Mouse (Mus musculus) hindbrain, embryonic 14.5 days (tissue): ENCODE measurements around the gene Cmklr1. TPM values are rescaled to one million over a fixed set of nuclear protein-coding genes. Genes with fewer than 3 reads are reported as not detected.

Experiments
- ATAC-seq: fragments of 200-750 bp; cut with Nextera tagmentation; 2 replicates; pipeline ENCODE4 v1.8.0; 2017; ENCODE audit warnings: moderate number of reproducible peaks, mild to moderate bottlenecking, moderate TSS enrichment, moderate library complexity; ENCODE audit not compliant: low FRiP score
- DNase-seq: peaks from one replicate; pipeline ENCODE4 v3.0.0-alpha.2; 2015; ENCODE audit warnings: low spot score
- H3K27ac ChIP-seq: fragments of 300-500 bp; sonication (generic); 2 replicates; pipeline ENCODE4 v1.5.1; 2014; ENCODE audit warnings: mild to moderate bottlenecking, moderate library complexity
- H3K27me3 ChIP-seq: fragments of 300-500 bp; sonication (generic); 2 replicates; pipeline ENCODE4 v1.6.1; 2014; ENCODE audit warnings: mild to moderate bottlenecking, low read length, mixed read lengths; ENCODE audit not compliant: control insufficient read depth, insufficient read depth
- H3K36me3 ChIP-seq: fragments of 300-500 bp; sonication (generic); replicated peaks from 2 replicates; pipeline ENCODE4 v1.6.1; 2014; ENCODE audit not compliant: control insufficient read depth, insufficient read depth
- H3K4me1 ChIP-seq: fragments of 300-500 bp; sonication (generic); replicated peaks from 2 replicates; pipeline ENCODE4 v1.6.1; 2014; ENCODE audit warnings: antibody characterized with exemption, low read length, mixed read lengths; ENCODE audit not compliant: control insufficient read depth, insufficient read depth
- H3K4me2 ChIP-seq: fragments of 300-500 bp; sonication (generic); replicated peaks from 2 replicates; pipeline ENCODE4 v1.6.1; 2014; ENCODE audit warnings: mild to moderate bottlenecking, moderate library complexity
- H3K4me3 ChIP-seq: fragments of 300-500 bp; sonication (generic); replicated peaks from 2 replicates; pipeline ENCODE4 v1.5.1; 2014; ENCODE audit warnings: mild to moderate bottlenecking, low read length
- H3K9ac ChIP-seq: fragments of 300-500 bp; sonication (generic); 2 replicates; pipeline ENCODE4 v1.6.1; 2014
- H3K9me3 ChIP-seq: fragments of 300-500 bp; sonication (generic); 2 replicates; pipeline ENCODE4 v1.6.1; 2016; ENCODE audit warnings: low read length; ENCODE audit not compliant: control insufficient read depth
- WGBS: fragments of 180-500 bp; shearing (Covaris S2); extraction: QIAGEN DNeasy Blood & Tissue Kit; methylation state at CpG from one replicate; pipeline ENCODE4 v1.1.7; 2014; 5-methylcytosine and 5-hydroxymethylcytosine counted together
- polyA plus RNA-seq: library from polyadenylated mRNA; unstranded; fragments of >200 nt; fragmentation: Nextera tagmentation; extraction: Ambion mirVana; gene quantifications from 2 replicates; pipeline ENCODE4 v1.2.1, GENCODE M21; 2014

Cmklr1 gene
- polyA plus RNA-seq, 1 experiment from 2014 or later = 2.7 TPM

- ATAC-seq = no peak
- no peak overlapping the region for H3K4me3 ChIP-seq
- H3K9ac ChIP-seq = no peak overlapping the region
- no peak overlapping the region for H3K27ac ChIP-seq
- no peak for DNase-seq
- no peaks in the 10 kb centered on the region for H3K27me3 ChIP-seq
- H3K4me2 ChIP-seq = no peak overlapping the region
- no peaks in the 10 kb centered on the region for H3K9me3 ChIP-seq
- H3K4me1 ChIP-seq = no peaks in the 10 kb centered on the region
- no peaks in the 10 kb centered on the region for H3K36me3 ChIP-seq
- WGBS = 72% methylated on average over 9 of the region's 9 CpGs
Measured at GRCm38 (mm10) chr5:113633037-113633714, 17.1 kb downstream of the Cmklr1 start.

DNA sequence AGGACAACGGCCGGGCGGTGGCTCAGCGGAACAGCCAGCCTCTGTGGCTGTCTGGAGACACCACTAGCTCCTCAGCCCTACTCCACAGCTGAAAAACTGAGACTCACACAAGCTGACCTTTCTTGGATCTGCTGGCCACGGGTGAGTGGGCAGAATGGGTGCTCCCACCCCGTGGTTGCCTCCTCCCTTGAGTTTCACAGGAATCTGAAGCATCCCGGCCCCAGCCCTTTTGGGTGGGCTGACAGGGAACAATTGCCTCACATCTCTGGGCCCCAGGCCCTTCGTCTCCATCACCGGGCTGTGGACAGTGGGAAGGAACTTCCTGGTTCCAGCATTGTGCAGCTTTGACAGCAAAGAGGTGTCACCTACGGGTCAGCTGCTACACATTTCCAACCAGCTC is 20.1 kb downstream of the Cmklr1 start:
- H3K27me3 ChIP-seq = no peaks in the 10 kb centered on the region
- 64% methylated on average over 10 of the region's 10 CpGs for WGBS
- ATAC-seq (no peak), DNase-seq (no peak)
- H3K9me3 ChIP-seq = no peaks in the 10 kb centered on the region
- H3K4me3 ChIP-seq = no peak overlapping the region
- no peak overlapping the region for H3K4me2 ChIP-seq
- no peaks in the 10 kb centered on the region for H3K4me1 ChIP-seq
- H3K36me3 ChIP-seq = no peaks in the 10 kb centered on the region
- no peak overlapping the region for H3K9ac ChIP-seq
- H3K27ac ChIP-seq = no peak overlapping the region

DNA sequence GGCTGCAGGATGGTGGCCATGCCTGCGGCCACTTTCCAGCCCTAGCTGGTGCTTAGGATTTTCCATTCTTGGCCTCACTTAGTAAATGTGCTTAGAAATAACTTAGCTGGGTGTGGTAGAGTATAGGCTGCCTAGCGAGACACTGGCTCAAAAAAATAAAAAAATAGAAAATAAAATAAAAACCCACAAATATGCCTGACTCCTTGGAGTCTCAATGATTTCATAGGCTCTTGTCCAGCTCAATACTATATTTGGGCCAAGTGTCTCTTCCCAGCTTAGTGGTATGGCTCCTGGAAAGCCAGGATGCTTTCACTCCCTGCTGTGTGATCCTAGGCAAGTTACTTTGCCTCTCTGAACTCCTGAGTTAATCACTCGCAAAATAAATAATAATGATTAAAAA is 21.0 kb downstream of the Cmklr1 start:
- H3K36me3 ChIP-seq = no peaks in the 10 kb centered on the region
- no peaks in the 10 kb centered on the region for H3K27me3 ChIP-seq
- H3K9me3 ChIP-seq = no peaks in the 10 kb centered on the region
- H3K4me3 ChIP-seq = no peak overlapping the region
- 84% methylated on average over 3 of the region's 3 CpGs for WGBS
- DNase-seq = no peak
- no peak overlapping the region for H3K4me2 ChIP-seq
- ATAC-seq = no peak
- no peaks in the 10 kb centered on the region for H3K4me1 ChIP-seq
- no peak overlapping the region for H3K27ac ChIP-seq
- no peak overlapping the region for H3K9ac ChIP-seq

GRCm38 (mm10) chr5:113627820-113628437 is 22.3 kb downstream of the Cmklr1 start:
- Histone ChIP-seq H3K27ac (no peak overlapping the region), H3K27me3 (no peaks in the 10 kb centered on the region), H3K9me3 (no peaks in the 10 kb centered on the region), H3K9ac (no peak overlapping the region), H3K4me2 (no peak overlapping the region), H3K4me3 (no peak overlapping the region), H3K36me3 (no peaks in the 10 kb centered on the region), H3K4me1 (0 out of 2 replicates have a peak, but pooled peaks cover 6% of the 10 kb centered on the region)
- ATAC-seq = no peak
- 65% methylated on average over 11 of the region's 11 CpGs for WGBS
- DNase-seq = no peak

DNA sequence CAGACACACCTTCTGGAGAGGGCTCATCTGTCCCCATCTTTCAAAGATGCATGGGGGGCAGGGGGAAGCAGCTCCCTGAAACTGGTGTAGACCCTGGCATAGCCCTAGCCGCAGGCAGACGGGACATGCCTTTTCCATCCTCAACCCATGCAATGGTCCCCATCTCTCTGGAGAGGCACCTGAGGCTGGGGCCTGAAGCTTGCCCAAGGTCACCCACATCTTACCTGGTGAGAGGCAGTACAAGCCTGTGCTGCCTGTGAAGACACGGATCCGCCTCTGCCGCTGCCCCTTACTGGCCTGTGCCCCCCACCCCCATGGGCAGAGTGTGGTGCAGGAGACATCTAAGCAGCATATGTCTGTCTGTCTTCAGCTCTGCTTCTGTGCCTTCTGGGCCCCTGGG is 23.2 kb downstream of the Cmklr1 start:
- DNase-seq = no peak
- no peak overlapping the region for H3K9ac ChIP-seq
- ATAC-seq = no peak
- 91% methylated on average over 5 of the region's 5 CpGs for WGBS
- H3K4me3 ChIP-seq = no peak overlapping the region
- H3K36me3 ChIP-seq = no peaks in the 10 kb centered on the region
- H3K27me3 ChIP-seq = no peaks in the 10 kb centered on the region
- no peaks in the 10 kb centered on the region for H3K9me3 ChIP-seq
- H3K4me2 ChIP-seq = no peak overlapping the region
- no peak overlapping the region for H3K27ac ChIP-seq
- H3K4me1 ChIP-seq = 0 out of 2 replicates have a peak, but pooled peaks cover 6% of the 10 kb centered on the region

GRCm38 (mm10) chr5:113626352-113626751 is 23.9 kb downstream of the Cmklr1 start:
- ATAC-seq (no peak), DNase-seq (no peak)
- no peaks in the 10 kb centered on the region for H3K36me3 ChIP-seq
- H3K27me3 ChIP-seq = no peaks in the 10 kb centered on the region
- H3K9me3 ChIP-seq = no peaks in the 10 kb centered on the region
- H3K27ac ChIP-seq = no peak overlapping the region
- H3K4me1 ChIP-seq = 0 out of 2 replicates have a peak, but pooled peaks cover 6% of the 10 kb centered on the region
- no peak overlapping the region for H3K4me2 ChIP-seq
- WGBS = 90% methylated on average over 8 of the region's 8 CpGs
- H3K4me3 ChIP-seq = no peak overlapping the region
- no peak overlapping the region for H3K9ac ChIP-seq

DNA sequence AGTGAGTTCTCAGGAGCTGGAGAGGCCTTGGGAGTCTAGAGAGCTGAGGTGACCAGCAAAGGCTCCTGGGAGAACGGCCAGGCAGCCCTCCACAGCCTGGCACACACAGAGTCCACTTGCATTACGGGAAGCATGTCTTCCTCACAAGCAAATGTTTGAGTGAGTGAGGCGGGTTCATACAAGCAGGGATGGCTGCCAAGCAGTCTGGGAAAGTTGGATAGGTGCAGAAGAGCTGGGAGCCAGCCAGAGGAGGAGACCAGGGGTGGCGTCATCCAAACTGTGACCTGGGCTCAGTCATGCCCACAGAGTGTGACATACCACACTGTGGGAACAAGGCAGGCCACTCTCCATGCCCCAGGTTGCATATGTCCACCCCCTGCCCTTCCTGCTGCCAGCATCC is 25.2 kb downstream of the Cmklr1 start:
- Histone ChIP-seq H3K36me3 (no peaks in the 10 kb centered on the region), H3K4me1 (0 out of 2 replicates have a peak, but pooled peaks cover 6% of the 10 kb centered on the region), H3K9ac (no peak overlapping the region), H3K9me3 (no peaks in the 10 kb centered on the region), H3K4me3 (no peak overlapping the region), H3K27ac (no peak overlapping the region), H3K27me3 (no peaks in the 10 kb centered on the region), H3K4me2 (no peak overlapping the region)
- 87% methylated on average over 4 of the region's 4 CpGs for WGBS
- DNase-seq = no peak
- no peak for ATAC-seq

- 18% methylated on average over 2 of the region's 2 CpGs for WGBS
- no peak for ATAC-seq
- H3K9ac ChIP-seq = no peak overlapping the region
- no peaks in the 10 kb centered on the region for H3K9me3 ChIP-seq
- no peak for DNase-seq
- H3K4me1 ChIP-seq = 0 out of 2 replicates have a peak, but pooled peaks cover 6% of the 10 kb centered on the region
- H3K4me3 ChIP-seq = no peak overlapping the region
- H3K36me3 ChIP-seq = no peaks in the 10 kb centered on the region
- no peak overlapping the region for H3K27ac ChIP-seq
- H3K4me2 ChIP-seq = no peak overlapping the region
- no peaks in the 10 kb centered on the region for H3K27me3 ChIP-seq
Measured at GRCm38 (mm10) chr5:113623052-113623451, 27.2 kb downstream of the Cmklr1 start.

DNA sequence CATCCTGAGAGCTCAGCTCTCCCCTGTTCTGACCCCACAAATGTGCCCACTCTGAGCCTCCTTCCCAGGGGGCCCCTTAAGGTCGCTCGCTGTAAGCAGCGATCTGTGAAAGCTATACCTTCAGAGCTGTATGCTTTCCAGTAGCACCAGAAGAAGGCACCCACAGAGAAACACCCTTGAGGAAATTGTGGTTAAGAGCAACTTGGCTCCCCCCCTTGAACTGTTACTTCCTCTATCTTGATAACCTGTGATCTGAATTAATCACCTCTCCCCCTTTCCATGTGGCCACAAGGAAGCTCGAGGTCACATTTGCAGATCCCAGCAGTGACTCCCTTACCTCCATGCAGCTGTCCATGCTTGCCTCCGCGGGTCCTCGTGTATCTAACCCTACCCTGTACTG is 29.2 kb downstream of the Cmklr1 start:
- Histone ChIP-seq H3K4me2 (no peak overlapping the region), H3K9ac (no peak overlapping the region), H3K9me3 (no peaks in the 10 kb centered on the region), H3K27ac (no peak overlapping the region), H3K4me1 (0 out of 2 replicates have a peak, but pooled peaks cover 6% of the 10 kb centered on the region), H3K36me3 (no peaks in the 10 kb centered on the region), H3K4me3 (no peak overlapping the region), H3K27me3 (no peaks in the 10 kb centered on the region)
- no peak for DNase-seq
- ATAC-seq = no peak
- 84% methylated on average over 7 of the region's 7 CpGs for WGBS
